Mouse (Mus musculus) hindbrain, embryonic 12.5 days (tissue): ENCODE data around the gene Lekr1. TPM values are rescaled to one million over a fixed set of nuclear protein-coding genes. Genes with fewer than 3 reads are reported as not detected.

Source experiments
- ATAC-seq: fragments of 200-750 bp; cut with Nextera tagmentation; 2 replicates; pipeline ENCODE4 v1.8.0; 2017; ENCODE audit warnings: moderate TSS enrichment; ENCODE audit not compliant: low FRiP score
- H3K27ac ChIP-seq: fragments of 300-500 bp; sonication (generic); 2 replicates; pipeline ENCODE4 v1.5.1; 2016; ENCODE audit warnings: mild to moderate bottlenecking
- H3K27me3 ChIP-seq: fragments of 300-500 bp; sonication (generic); 2 replicates; pipeline ENCODE4 v1.6.1; 2016; ENCODE audit warnings: mild to moderate bottlenecking
- H3K36me3 ChIP-seq: fragments of 300-500 bp; sonication (generic); 2 replicates; pipeline ENCODE4 v1.6.1; 2016; ENCODE audit warnings: mild to moderate bottlenecking
- H3K4me1 ChIP-seq: fragments of 300-500 bp; sonication (generic); 2 replicates; pipeline ENCODE4 v1.6.1; 2016
- H3K4me2 ChIP-seq: fragments of 300-500 bp; sonication (generic); replicated peaks from 2 replicates; pipeline ENCODE4 v1.6.1; 2016; ENCODE audit warnings: mild to moderate bottlenecking
- H3K4me3 ChIP-seq: fragments of 300-500 bp; sonication (generic); 2 replicates; pipeline ENCODE4 v1.5.1; 2016; ENCODE audit warnings: mild to moderate bottlenecking
- H3K9ac ChIP-seq: fragments of 300-500 bp; sonication (generic); 2 replicates; pipeline ENCODE4 v1.6.1; 2016; ENCODE audit warnings: mild to moderate bottlenecking, moderate library complexity
- H3K9me3 ChIP-seq: fragments of 300-500 bp; sonication (generic); replicated peaks from 2 replicates; pipeline ENCODE4 v1.6.1; 2016; ENCODE audit warnings: mild to moderate bottlenecking
- WGBS: fragments of 180-500 bp; shearing (Covaris S2); methylation state at CpG from one replicate; pipeline ENCODE4 v1.1.7; 2016; 5-methylcytosine and 5-hydroxymethylcytosine counted together
- polyA plus RNA-seq: library from polyadenylated mRNA; unstranded; fragments of >200 nt; fragmentation: Nextera tagmentation; extraction: Ambion mirVana; gene quantifications from 2 replicates; pipeline ENCODE4 v1.2.1, GENCODE M21; 2016

Gene Lekr1
- polyA plus RNA-seq, 1 experiment from 2014 or later = 7.6 TPM

DNA sequence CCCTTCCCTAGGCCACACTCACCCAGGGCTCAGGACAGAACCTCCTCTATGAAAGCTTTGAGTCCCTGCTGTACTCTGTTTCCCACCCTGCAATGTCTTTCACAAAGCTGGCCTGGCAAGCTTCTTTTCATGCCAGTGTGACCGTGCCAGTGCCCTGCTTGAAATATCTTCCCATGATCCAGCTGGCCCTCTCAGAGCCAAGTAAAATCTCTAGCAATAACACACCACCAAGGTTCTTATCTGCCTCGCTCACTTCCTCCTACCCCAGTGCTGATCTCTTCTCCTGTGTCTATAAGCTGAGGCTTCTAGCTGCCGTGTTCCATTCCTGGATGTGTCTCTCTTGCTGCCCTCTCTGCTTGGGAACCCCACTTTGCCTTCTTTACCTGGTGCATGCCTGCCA, 162.0 kb downstream of the Lekr1 start:
- Histone ChIP-seq H3K27me3 (peaks cover 4% of the 10 kb centered on the region), H3K9me3 (no peaks in the 10 kb centered on the region), H3K4me3 (no peak overlapping the region), H3K36me3 (no peaks in the 10 kb centered on the region), H3K9ac (no peak overlapping the region), H3K4me2 (no peak overlapping the region), H3K4me1 (peaks cover 6% of the 10 kb centered on the region), H3K27ac (no peak overlapping the region)
- ATAC-seq = no peak
- whole genome bisulfite sequencing = 87% methylated on average over 3 of the region's 3 CpGs

DNA sequence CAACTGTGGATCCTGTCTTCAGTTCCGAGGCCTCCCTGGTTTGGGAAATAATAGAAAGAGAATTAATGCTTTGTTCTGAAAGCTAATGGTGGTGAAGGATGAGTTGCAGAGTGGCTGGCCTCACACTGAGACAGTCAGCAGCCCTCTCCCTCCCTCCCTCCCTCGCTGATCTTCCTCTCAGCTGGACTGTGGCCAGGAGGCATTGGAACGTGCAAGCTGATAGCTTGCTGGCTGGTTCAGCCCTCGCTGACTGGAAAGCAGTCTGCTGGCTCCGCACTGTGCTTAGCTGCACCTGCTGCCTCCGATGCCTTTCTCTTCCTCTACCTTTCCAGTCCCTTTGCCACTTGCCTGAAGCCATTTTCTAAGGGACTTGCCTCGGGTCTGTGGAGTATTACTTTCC, 163.2 kb downstream of the Lekr1 start:
- Histone ChIP-seq H3K9ac (no peak overlapping the region), H3K4me3 (no peak overlapping the region), H3K27me3 (peaks cover 4% of the 10 kb centered on the region), H3K4me1 (peaks cover 6% of the 10 kb centered on the region), H3K27ac (no peak overlapping the region), H3K9me3 (no peaks in the 10 kb centered on the region), H3K4me2 (no peak overlapping the region), H3K36me3 (no peaks in the 10 kb centered on the region)
- WGBS = 17% methylated on average over 6 of the region's 7 CpGs
- peak; percentile 85 for ATAC-seq

DNA sequence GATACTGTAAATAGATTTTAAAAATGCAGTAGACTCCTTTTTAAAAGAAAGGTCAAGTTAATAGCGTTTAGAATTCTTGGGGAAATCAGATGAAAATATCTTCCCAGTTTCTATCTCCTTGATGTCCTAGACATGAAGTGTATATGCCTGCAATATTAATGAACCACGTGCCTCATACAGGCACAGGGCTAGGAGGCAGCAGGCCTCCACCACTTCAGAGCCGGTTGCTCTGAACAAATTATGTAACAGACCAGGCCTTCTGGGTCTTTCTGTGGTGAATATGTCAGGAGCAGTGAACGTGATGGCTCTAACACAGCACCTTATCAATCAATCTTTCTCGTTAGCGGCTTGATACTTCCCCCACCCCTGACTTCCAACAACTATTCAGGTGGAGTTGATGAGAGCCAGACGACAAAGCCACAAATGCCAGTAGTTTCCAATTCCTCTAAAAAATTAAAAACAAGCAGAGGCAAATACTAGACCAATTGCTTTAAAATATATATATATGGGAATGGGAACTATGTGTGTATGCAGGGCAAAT, 164.0 kb downstream of the Lekr1 start:
- WGBS = 65% methylated on average over 7 of the region's 7 CpGs
- peaks cover 4% of the 10 kb centered on the region for H3K27me3 ChIP-seq
- H3K27ac ChIP-seq = no peak overlapping the region
- H3K4me3 ChIP-seq = no peak overlapping the region
- no peak for ATAC-seq
- H3K4me2 ChIP-seq = no peak overlapping the region
- H3K9me3 ChIP-seq = no peaks in the 10 kb centered on the region
- H3K9ac ChIP-seq = no peak overlapping the region
- no peaks in the 10 kb centered on the region for H3K36me3 ChIP-seq
- H3K4me1 ChIP-seq = peaks cover 6% of the 10 kb centered on the region

DNA sequence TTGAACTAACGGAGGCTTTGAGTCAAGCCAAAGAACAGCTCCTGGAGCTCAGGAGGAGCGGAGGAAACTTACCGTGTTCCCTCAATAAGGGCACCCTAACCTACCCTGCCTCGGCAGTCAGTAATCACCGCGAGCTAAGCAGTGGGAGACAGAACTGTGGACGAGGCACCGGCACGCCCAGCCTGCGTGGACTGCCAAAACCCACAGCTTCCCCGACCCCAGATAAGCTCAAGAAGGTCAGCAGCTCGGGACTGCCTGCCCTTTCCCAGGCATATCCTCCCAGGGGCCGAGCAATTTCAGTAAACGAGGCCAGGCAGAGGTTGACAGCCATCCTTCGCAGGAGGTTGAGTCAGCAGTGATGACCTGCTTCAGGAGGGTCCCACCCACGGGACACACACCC, 164.8 kb downstream of the Lekr1 start:
- Histone ChIP-seq H3K4me2 (no peak overlapping the region), H3K9ac (no peak overlapping the region), H3K9me3 (no peaks in the 10 kb centered on the region), H3K4me3 (no peak overlapping the region), H3K27ac (no peak overlapping the region), H3K36me3 (no peaks in the 10 kb centered on the region), H3K4me1 (peaks cover 6% of the 10 kb centered on the region), H3K27me3 (peaks cover 4% of the 10 kb centered on the region)
- 49% methylated on average over 16 of the region's 16 CpGs for WGBS
- ATAC-seq = no peak

DNA sequence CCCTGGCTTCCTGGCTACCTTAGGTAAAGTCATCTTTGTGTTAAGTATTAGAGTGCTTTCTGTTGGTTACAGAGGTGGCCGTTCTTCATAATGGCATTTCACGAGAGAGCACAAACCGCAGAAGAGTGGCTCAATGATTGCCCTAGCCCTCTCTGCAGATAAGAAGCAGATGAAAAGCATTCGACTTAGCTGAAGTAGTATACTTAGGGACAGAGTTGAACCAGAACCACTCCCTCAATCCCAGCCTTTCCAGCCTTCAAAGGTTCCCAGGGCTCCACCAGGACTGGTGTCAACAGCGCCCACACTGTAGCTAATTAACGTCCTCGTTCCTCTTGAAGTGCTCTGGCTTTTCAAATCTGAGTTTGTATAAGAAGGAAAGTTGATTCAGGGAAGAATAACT, 166.4 kb downstream of the Lekr1 start:
- H3K9ac ChIP-seq = no peak overlapping the region
- peaks cover 4% of the 10 kb centered on the region for H3K27me3 ChIP-seq
- no peak overlapping the region for H3K27ac ChIP-seq
- H3K9me3 ChIP-seq = no peaks in the 10 kb centered on the region
- 74% methylated on average over 7 of the region's 7 CpGs for WGBS
- peaks cover 6% of the 10 kb centered on the region for H3K4me1 ChIP-seq
- ATAC-seq = no peak
- H3K4me3 ChIP-seq = no peak overlapping the region
- no peak overlapping the region for H3K4me2 ChIP-seq
- H3K36me3 ChIP-seq = no peaks in the 10 kb centered on the region

DNA sequence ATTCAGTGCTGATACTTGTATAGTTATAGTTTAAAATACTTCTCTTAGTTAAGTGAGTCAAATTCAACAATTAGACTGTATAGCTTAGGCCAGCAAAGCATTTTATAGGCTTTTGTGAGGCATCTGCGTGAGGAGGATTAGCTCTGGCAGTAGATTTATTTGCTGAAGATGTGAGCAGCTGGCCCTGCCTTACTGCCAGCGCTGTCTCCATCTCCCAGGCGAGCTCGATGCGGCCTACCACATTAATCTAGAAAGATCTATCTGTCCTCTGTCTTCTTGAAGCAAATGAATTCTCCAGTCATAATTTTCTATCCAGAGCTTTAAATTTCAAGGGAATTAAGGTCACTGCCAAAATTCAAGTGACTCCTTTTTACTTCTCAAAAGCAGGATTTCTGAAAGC, 170.4 kb downstream of the Lekr1 start:
- no peak for ATAC-seq
- no peaks in the 10 kb centered on the region for H3K4me1 ChIP-seq

DNA sequence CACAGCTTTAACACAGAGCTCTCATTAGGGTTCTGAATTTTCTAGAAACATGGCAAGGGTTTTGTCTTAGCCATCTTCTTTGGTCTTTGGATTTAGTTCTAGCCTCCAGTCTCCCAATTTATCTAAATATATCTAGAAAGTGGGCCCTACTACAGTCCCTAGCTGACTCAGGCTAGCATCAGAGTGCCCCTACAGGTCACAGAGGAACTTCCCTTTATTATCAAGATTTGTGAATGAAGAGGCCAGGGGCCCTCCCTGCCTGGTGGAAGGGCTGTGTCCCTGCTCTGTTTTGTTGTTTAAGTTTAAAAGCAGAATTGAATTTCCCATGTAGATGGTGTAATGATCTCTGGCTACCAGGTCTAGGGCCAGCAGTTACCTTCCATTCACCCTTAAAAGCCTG, 173.6 kb downstream of the Lekr1 start:
- H3K4me3 ChIP-seq = no peak overlapping the region
- no peak overlapping the region for H3K9ac ChIP-seq
- no peak for ATAC-seq

More for the DNA sequence above, 170.4 kb downstream of the Lekr1 start:
- H3K27me3 ChIP-seq = no peaks in the 10 kb centered on the region
- no peaks in the 10 kb centered on the region for H3K36me3 ChIP-seq
- H3K9me3 ChIP-seq = no peaks in the 10 kb centered on the region
- no peak overlapping the region for H3K27ac ChIP-seq
- no peak overlapping the region for H3K4me2 ChIP-seq
- H3K4me3 ChIP-seq = no peak overlapping the region
- no peak overlapping the region for H3K9ac ChIP-seq
- WGBS = 85% methylated on average over 5 of the region's 5 CpGs

DNA sequence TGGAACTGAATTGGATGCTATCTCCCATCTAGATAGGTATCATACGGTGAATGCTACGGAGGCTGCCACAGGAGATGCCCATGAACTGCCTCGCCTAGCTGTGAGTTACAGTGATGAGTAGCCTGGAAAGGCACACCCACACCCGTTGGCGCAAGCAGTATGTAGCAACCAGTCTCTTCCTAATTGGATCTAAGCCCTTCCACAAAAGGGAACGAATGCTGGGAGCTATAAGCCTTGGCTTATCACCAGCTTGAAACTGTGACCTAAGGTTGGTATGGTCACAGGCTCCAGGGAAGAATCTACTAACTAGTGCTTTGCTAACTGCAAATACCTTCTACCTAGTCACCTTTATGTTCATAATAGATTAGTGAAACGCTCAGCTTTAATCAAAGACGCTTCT, 175.1 kb downstream of the Lekr1 start:
- H3K36me3 ChIP-seq = no peaks in the 10 kb centered on the region
- H3K27me3 ChIP-seq = no peaks in the 10 kb centered on the region
- H3K9ac ChIP-seq = no peak overlapping the region
- H3K9me3 ChIP-seq = no peaks in the 10 kb centered on the region
- no peaks in the 10 kb centered on the region for H3K4me1 ChIP-seq
- ATAC-seq = no peak
- WGBS = 92% methylated on average over 8 of the region's 8 CpGs
- no peak overlapping the region for H3K27ac ChIP-seq
- no peak overlapping the region for H3K4me3 ChIP-seq
- no peak overlapping the region for H3K4me2 ChIP-seq

More for the DNA sequence above, 173.6 kb downstream of the Lekr1 start:
- no peak overlapping the region for H3K4me2 ChIP-seq
- no peaks in the 10 kb centered on the region for H3K4me1 ChIP-seq
- H3K36me3 ChIP-seq = no peaks in the 10 kb centered on the region
- no peaks in the 10 kb centered on the region for H3K9me3 ChIP-seq
- no peaks in the 10 kb centered on the region for H3K27me3 ChIP-seq
- H3K27ac ChIP-seq = no peak overlapping the region

DNA sequence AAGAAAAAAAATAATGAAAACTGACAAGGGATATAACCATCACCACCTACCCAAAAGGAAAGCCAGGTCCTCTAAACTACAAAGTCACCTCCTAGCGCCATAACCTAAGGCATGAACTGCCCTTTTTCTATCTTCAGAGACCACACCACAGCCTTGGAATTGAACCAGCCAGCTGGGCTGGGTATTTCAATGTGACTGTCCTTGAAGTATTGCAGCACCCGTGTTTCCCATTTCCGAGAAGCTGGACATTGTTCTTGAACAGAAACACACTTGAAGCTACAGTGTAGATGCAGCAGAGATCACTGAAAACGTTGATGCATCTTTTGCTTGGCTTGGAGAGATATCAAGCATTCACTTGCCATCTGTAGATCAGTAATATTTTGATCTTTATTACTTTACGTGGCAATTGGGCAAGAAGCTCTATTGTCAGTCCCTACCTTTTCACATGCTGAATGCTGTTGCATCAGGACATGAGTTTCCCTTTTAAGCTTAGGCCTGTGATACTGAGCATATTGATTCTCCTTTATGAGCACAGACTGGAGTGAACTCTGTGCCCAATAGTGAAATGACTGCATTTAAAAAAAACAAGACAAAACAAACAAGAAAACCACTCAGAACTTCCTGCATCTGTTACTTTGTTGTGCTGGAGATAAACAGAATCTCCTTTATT, 176.6 kb downstream of the Lekr1 start:
- Histone ChIP-seq H3K27ac (no peak overlapping the region), H3K27me3 (no peaks in the 10 kb centered on the region), H3K4me2 (no peak overlapping the region), H3K36me3 (no peaks in the 10 kb centered on the region), H3K9me3 (no peaks in the 10 kb centered on the region), H3K9ac (no peak overlapping the region), H3K4me3 (no peak overlapping the region), H3K4me1 (no peaks in the 10 kb centered on the region)
- ATAC-seq = no peak
- 82% methylated on average over 5 of the region's 5 CpGs for WGBS

DNA sequence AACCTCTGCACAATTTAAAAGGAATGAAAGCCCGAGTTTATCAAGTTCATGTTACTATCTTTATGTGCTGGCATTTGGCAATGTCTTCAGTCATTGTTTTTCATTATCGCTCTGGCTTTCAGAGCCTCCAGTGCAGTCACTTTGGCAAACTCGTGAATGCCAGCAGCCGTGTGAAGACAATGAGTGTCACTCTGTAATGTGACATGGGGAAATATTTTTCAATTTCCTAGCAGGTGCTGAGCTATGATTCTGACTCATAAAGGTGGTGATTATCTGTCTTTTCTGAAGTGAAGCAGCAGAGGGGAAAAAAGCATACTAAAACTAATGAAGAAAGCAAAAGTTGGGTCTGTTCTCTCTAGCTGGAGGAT, 177.1 kb downstream of the Lekr1 start:
- Histone ChIP-seq H3K27me3 (no peaks in the 10 kb centered on the region), H3K27ac (no peak overlapping the region), H3K4me1 (no peaks in the 10 kb centered on the region), H3K4me2 (no peak overlapping the region), H3K9me3 (no peaks in the 10 kb centered on the region), H3K36me3 (no peaks in the 10 kb centered on the region), H3K4me3 (no peak overlapping the region), H3K9ac (no peak overlapping the region)
- ATAC-seq = no peak
- WGBS = 60% methylated on average over 4 of the region's 4 CpGs

DNA sequence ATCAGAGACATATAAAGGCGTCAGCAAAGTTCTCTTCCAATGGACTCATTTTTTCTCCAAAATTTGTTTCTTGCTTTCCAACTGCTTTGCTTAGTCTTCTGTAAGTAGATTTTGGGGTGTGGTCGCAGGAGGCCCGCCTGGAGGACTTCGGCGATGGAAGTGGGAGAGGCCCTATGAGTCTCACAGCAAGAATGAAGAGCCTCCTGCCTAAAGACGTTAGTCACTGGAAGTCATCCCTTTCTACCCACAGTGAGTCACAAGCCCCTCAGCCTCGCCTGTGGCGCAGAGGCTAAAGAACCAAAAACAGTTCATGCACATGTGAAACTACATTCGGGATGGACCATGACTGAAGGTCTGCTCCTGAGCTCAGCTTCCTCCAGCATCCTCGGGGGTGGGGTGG, 178.3 kb downstream of the Lekr1 start:
- 90% methylated on average over 10 of the region's 10 CpGs for WGBS
- H3K36me3 ChIP-seq = no peaks in the 10 kb centered on the region
- H3K4me3 ChIP-seq = no peak overlapping the region
- no peak overlapping the region for H3K9ac ChIP-seq
- no peaks in the 10 kb centered on the region for H3K9me3 ChIP-seq
- no peaks in the 10 kb centered on the region for H3K4me1 ChIP-seq
- no peaks in the 10 kb centered on the region for H3K27me3 ChIP-seq
- H3K27ac ChIP-seq = no peak overlapping the region
- no peak overlapping the region for H3K4me2 ChIP-seq
- ATAC-seq = no peak

DNA sequence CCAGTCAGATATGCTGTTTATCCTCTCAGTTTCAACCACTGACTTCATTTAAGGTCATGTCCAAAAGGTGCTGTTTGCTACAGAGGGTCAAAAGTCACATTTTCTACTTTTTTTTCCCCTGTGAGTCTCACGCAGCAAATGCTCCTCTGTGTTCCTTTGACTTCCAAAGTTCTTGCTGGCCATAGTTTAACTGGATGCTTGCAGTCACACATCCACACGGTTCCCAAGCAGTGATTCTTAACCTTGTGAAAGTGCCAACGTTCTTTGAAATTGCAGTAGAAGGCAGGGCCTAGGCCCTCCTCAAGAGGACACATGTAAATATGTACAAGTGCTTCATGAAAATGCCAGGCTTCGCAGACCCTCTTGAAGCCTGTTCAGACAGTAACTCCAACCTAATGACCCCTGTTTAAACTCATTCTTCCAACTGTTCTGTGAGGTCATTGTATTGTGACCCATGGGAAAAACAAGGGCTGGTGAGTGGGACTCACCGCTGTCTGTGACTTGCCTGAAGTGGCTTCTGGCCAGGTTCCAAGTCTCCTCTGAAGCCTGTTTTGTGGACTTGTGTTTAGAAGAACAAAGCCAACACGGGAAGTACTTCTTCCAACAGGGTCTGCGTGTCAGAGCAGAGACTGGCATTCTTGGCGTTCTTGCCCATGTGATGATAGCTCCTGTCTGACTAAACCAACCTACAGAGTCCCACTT, 179.0 kb downstream of the Lekr1 start:
- Histone ChIP-seq H3K36me3 (no peaks in the 10 kb centered on the region), H3K4me2 (no peak overlapping the region), H3K27me3 (no peaks in the 10 kb centered on the region), H3K27ac (no peak overlapping the region), H3K4me1 (no peaks in the 10 kb centered on the region), H3K9ac (no peak overlapping the region), H3K4me3 (no peak overlapping the region), H3K9me3 (no peaks in the 10 kb centered on the region)
- WGBS = 75% methylated on average over 8 of the region's 8 CpGs
- no peak for ATAC-seq
